Mouse (Mus musculus) heart, embryonic 14.5 days (tissue): ENCODE data around the gene Prpsap1. TPM values are rescaled to one million over a fixed set of nuclear protein-coding genes. Genes with fewer than 3 reads are reported as not detected.

ENCODE experiments used
- ATAC-seq: fragments of 200-750 bp; cut with Nextera tagmentation; 2 replicates; pipeline ENCODE4 v1.8.0; 2017; ENCODE audit warnings: low read depth, moderate TSS enrichment; ENCODE audit not compliant: insufficient number of reproducible peaks, insufficient read depth, low FRiP score
- H3K27ac ChIP-seq, 2 experiments: fragments of 200-500 bp in 1 of 2; fragments of 300-500 bp in 1 of 2; sonication (generic) in 1 of 2; replicated peaks in 1 of 2; 2 replicates each; pipeline ENCODE4 v1.5.1; 2012 to 2014; ENCODE audit warnings: low read depth in 2 of 2, low read length in 2 of 2, control low read depth in 1 of 2, mild to moderate bottlenecking in 1 of 2, mixed read lengths in 1 of 2; ENCODE audit not compliant: control insufficient read depth in 1 of 2, insufficient read depth in 1 of 2
- H3K27me3 ChIP-seq: fragments of 300-500 bp; sonication (generic); 2 replicates; pipeline ENCODE4 v1.6.1; 2014; ENCODE audit warnings: mild to moderate bottlenecking, low read length, control low read depth; ENCODE audit not compliant: control insufficient read depth, insufficient read depth
- H3K36me3 ChIP-seq: fragments of 300-500 bp; sonication (generic); 2 replicates; pipeline ENCODE4 v1.6.1; 2014; ENCODE audit warnings: mild to moderate bottlenecking, control low read depth, low read length, mixed read lengths; ENCODE audit not compliant: control insufficient read depth, insufficient read depth
- H3K4me1 ChIP-seq, 2 experiments: fragments of 200-500 bp in 1 of 2; fragments of 300-500 bp in 1 of 2; sonication (generic) in 1 of 2; 2 replicates each; pipeline ENCODE4 v1.6.1; 2012 to 2014; ENCODE audit warnings: low read length in 2 of 2, control low read depth in 1 of 2, mixed read lengths in 1 of 2; ENCODE audit not compliant: control insufficient read depth in 2 of 2, insufficient read depth in 2 of 2
- H3K4me2 ChIP-seq: fragments of 300-500 bp; sonication (generic); 2 replicates; pipeline ENCODE4 v1.6.1; 2014; ENCODE audit warnings: mild to moderate bottlenecking, low read length
- H3K4me3 ChIP-seq, 2 experiments: fragments of 200-500 bp in 1 of 2; fragments of 300-500 bp in 1 of 2; sonication (generic) in 1 of 2; 2 replicates each; pipeline ENCODE4 v1.5.1; 2012 to 2014; ENCODE audit warnings: low read length in 2 of 2, mild to moderate bottlenecking in 2 of 2, control low read depth in 1 of 2, low read depth in 1 of 2, moderate library complexity in 1 of 2; ENCODE audit not compliant: control insufficient read depth in 1 of 2, insufficient read depth in 1 of 2
- H3K9ac ChIP-seq: fragments of 300-500 bp; sonication (generic); 2 replicates; pipeline ENCODE4 v1.6.1; 2014; ENCODE audit warnings: mild to moderate bottlenecking, low read length
- H3K9me3 ChIP-seq: fragments of 300-500 bp; sonication (generic); 2 replicates; pipeline ENCODE4 v1.6.1; 2016; ENCODE audit warnings: low read length, control low read depth; ENCODE audit not compliant: control insufficient read depth
- WGBS: fragments of 180-500 bp; shearing (Covaris S2); extraction: QIAGEN DNeasy Blood & Tissue Kit; methylation state at CpG from one replicate; pipeline ENCODE4 v1.1.7; 2014; 5-methylcytosine and 5-hydroxymethylcytosine counted together
- polyA plus RNA-seq: library from polyadenylated mRNA; unstranded; fragments of >200 nt; fragmentation: Nextera tagmentation; extraction: Ambion mirVana; gene quantifications from 2 replicates; pipeline ENCODE4 v1.2.1, GENCODE M21; 2014

Gene Prpsap1
- polyA plus RNA-seq, 1 experiment from 2014 or later, result 93.4 TPM

DNA sequence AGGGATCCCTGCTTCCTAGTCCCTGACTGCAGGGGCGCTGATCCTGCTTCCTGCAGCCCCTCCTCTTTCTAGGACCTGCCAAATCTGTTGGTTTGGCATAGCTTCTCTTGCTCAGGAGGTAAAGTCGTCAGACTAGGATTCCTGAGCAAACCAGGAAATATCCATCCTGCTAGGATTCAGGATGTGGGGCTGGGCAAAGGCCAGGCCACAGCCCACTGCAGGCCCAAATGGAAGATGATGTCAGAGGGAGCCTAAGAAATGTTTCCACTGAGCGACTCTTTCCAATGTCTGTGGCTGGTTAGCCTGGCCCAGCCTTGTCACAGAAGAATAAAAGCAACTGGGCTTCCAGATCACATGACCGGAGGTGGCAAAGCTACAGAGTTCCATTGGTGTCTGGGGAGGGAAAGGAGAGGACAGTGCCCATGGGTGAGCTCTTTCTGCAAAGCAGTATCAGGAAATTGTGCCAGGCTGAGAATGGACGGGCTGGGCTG, 29.7 kb upstream of the Prpsap1 start:
- H3K36me3 ChIP-seq, result no peaks in the 10 kb centered on the region
- peak overlapping the region; percentile 19; the same call in 1 of the 2 replicates for H3K4me2 ChIP-seq
- peak overlapping the region; percentile 69 to 81 for H3K27ac ChIP-seq
- no peaks in the 10 kb centered on the region; the same call in 1 of the 2 replicates for H3K27me3 ChIP-seq
- 34% methylated on average over 5 of the region's 5 CpGs for WGBS
- no peaks in the 10 kb centered on the region for H3K9me3 ChIP-seq
- H3K9ac ChIP-seq, result peak overlapping the region; percentile 42; the same call in 1 of the 2 replicates
- peak; percentile 72 for ATAC-seq
- no peak overlapping the region for H3K4me3 ChIP-seq
- peaks cover 22 to 23% of the 10 kb centered on the region in 2 experiments for H3K4me1 ChIP-seq

DNA sequence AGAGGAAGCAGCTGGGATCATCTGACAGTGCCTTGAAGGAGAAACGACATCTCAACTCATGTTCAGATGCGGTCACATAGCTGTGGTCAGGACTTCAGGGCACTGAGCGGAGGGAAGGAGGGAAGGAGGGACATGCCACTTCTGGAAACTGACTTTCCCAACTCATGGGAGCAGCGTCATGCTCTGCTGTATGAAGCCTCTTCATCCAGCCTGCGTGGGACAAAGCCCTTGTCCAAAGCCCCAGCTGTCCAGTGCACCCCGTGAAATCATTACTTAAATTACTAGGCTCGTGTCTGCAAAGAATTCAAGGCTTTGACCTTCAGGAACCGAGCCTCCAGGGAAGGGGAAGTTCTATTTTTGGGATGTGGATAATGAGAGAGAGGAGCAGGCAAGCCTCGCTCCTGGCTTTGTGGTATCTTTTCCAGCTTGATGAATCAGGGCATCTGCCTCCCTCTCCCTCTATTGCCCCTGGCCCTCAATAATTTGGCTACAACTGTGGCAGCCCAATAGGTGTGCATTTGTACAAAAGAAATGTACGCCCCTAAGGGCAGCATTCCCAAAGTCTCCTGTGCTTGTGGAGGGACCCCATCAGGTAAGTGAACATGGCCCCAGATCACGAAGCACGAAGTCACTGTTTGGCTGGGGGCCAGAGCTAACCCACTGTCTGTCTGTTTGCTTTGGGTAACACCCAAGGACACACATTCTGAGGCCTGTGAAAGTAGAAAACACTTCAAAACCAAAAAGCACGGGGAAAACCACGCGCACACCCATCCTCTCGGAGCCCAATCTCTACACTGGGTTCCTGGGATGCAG, 29.1 kb upstream of the Prpsap1 start:
- 32% methylated on average over 16 of the region's 16 CpGs for WGBS
- Histone ChIP-seq H3K27me3 (no peaks in the 10 kb centered on the region), H3K9ac (peak overlapping the region; percentile 42; the same call in 1 of the 2 replicates), H3K4me1 (peaks cover 22 to 23% of the 10 kb centered on the region in 2 experiments), H3K4me2 (peak overlapping the region; percentile 19), H3K4me3 (no peak overlapping the region), H3K9me3 (no peaks in the 10 kb centered on the region), H3K27ac (peak overlapping the region; percentile 69 to 81), H3K36me3 (no peaks in the 10 kb centered on the region)
- peak; percentile 46; the same call in 1 of the 2 replicates for ATAC-seq

DNA sequence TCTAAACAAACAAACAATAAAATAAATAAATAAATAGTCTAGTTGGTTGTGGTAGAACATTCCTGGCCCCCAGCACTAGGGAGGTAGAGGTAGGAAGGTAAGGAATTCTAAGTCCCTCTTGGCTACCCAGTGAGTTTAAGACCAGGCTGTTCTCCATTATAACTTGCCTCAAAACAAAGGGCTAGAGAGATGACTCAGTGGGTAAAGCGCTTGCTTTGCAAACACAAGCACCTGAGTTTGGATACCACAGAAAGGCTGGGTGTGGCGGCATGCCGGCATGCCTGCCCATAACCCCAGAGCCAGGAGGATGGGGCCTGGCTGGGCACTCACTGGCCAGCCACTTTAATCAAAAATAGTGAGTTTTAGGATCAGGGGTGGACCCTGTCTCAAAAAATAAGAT, 28.0 kb upstream of the Prpsap1 start:
- peaks cover 22 to 23% of the 10 kb centered on the region in 2 experiments for H3K4me1 ChIP-seq
- WGBS, result 99% methylated on average over 3 of the region's 3 CpGs
- no peak overlapping the region for H3K9ac ChIP-seq
- peak overlapping the region in 1 of 2 experiments; percentile 41; a peak in 1 of 4 replicates for H3K27ac ChIP-seq
- H3K4me2 ChIP-seq, result no peak overlapping the region
- no peak overlapping the region for H3K4me3 ChIP-seq
- ATAC-seq, result no peak
- H3K36me3 ChIP-seq, result no peaks in the 10 kb centered on the region
- no peaks in the 10 kb centered on the region for H3K27me3 ChIP-seq
- no peaks in the 10 kb centered on the region for H3K9me3 ChIP-seq

GRCm38 (mm10) chr11:116521143-116521542, 27.1 kb upstream of the Prpsap1 start:
- Histone ChIP-seq H3K36me3 (no peaks in the 10 kb centered on the region), H3K4me2 (no peak overlapping the region), H3K4me1 (peaks cover 22 to 23% of the 10 kb centered on the region in 2 experiments), H3K9ac (no peak overlapping the region), H3K27ac (no peak overlapping the region), H3K4me3 (no peak overlapping the region), H3K27me3 (no peaks in the 10 kb centered on the region), H3K9me3 (no peaks in the 10 kb centered on the region)
- WGBS, result 73% methylated on average over 3 of the region's 3 CpGs
- ATAC-seq, result no peak

DNA sequence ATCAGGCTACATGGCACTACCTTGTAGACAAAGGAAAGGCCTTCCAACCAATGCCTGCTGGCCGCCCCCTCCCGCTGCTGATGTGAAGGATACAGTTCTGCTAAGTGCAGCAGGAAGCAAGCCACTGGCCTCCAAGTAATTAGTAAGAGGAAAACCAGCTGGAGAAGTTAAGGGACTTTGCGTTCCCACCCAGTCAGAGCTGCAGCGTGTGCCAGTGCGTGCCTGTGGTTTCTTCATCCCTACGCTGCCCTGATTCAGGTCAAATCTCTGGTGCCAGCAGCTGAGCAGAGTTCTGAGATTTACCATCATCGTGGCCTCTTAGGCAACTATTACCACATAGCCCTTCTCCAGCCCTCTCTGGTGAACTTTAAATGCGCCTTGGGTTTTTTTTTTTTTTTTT, 24.5 kb upstream of the Prpsap1 start:
- H3K36me3 ChIP-seq, result no peaks in the 10 kb centered on the region

GRCm38 (mm10) chr11:116515330-116516020, 21.5 kb upstream of the Prpsap1 start:
- WGBS, result 24% methylated on average over 24 of the region's 24 CpGs

More for the DNA sequence above, 24.5 kb upstream of the Prpsap1 start:
- Histone ChIP-seq H3K4me2 (no peak overlapping the region), H3K4me1 (peaks cover 13 to 17% of the 10 kb centered on the region in 2 experiments), H3K4me3 (no peak overlapping the region), H3K27me3 (peaks cover 5% of the 10 kb centered on the region; the same call in 1 of the 2 replicates), H3K9ac (no peak overlapping the region), H3K9me3 (no peaks in the 10 kb centered on the region), H3K27ac (0 out of 4 replicates have a peak overlapping the region, but pooled peaks of 1 of the 2 experiments have one; percentile 19)
- no peak for ATAC-seq
- WGBS, result 53% methylated on average over 8 of the region's 8 CpGs

GRCm38 (mm10) chr11:116513531-116514038, 19.6 kb upstream of the Prpsap1 start:
- Histone ChIP-seq H3K36me3 (no peaks in the 10 kb centered on the region), H3K4me2 (no peak overlapping the region), H3K27me3 (peaks cover 5% of the 10 kb centered on the region; the same call in 1 of the 2 replicates), H3K4me3 (no peak overlapping the region), H3K27ac (no peak overlapping the region), H3K9ac (no peak overlapping the region), H3K9me3 (no peaks in the 10 kb centered on the region), H3K4me1 (peaks cover 0 to 4% of the 10 kb centered on the region in 2 experiments; a peak in 1 of 4 replicates)
- ATAC-seq, result no peak
- 80% methylated on average over 4 of the region's 4 CpGs for WGBS

More at GRCm38 (mm10) chr11:116515330-116516020, 21.5 kb upstream of the Prpsap1 start:
- Histone ChIP-seq H3K4me3 (no peak overlapping the region), H3K27me3 (peaks cover 5% of the 10 kb centered on the region; the same call in 1 of the 2 replicates), H3K27ac (no peak overlapping the region), H3K4me1 (peaks cover 0 to 4% of the 10 kb centered on the region in 2 experiments; a peak in 1 of 4 replicates), H3K4me2 (peak overlapping the region; percentile 23; the same call in 1 of the 2 replicates), H3K9me3 (no peaks in the 10 kb centered on the region), H3K9ac (no peak overlapping the region), H3K36me3 (no peaks in the 10 kb centered on the region)
- no peak for ATAC-seq
